Mouse (Mus musculus) hindbrain, embryonic 11.5 days (tissue): Measurements from ENCODE around the gene Zfp217. TPM values are rescaled to one million over a fixed set of nuclear protein-coding genes. Genes with fewer than 3 reads are reported as not detected.

ENCODE experiments used
- ATAC-seq: fragments of 200-750 bp; cut with Nextera tagmentation; 2 replicates; pipeline ENCODE4 v1.8.0; 2017; ENCODE audit warnings: mild to moderate bottlenecking, moderate TSS enrichment, moderate library complexity; ENCODE audit not compliant: low FRiP score
- DNase-seq: peaks from one replicate; pipeline ENCODE4 v3.0.0-alpha.2; 2015; ENCODE audit warnings: low spot score
- H3K27ac ChIP-seq: fragments of 300-500 bp; sonication (generic); 2 replicates; pipeline ENCODE4 v1.5.1; 2014; ENCODE audit warnings: mild to moderate bottlenecking, low read depth, low read length
- H3K27me3 ChIP-seq: fragments of 300-500 bp; sonication (generic); 2 replicates; pipeline ENCODE4 v1.6.1; 2014; ENCODE audit warnings: mild to moderate bottlenecking, low read length, moderate library complexity, mixed read lengths; ENCODE audit not compliant: control insufficient read depth, insufficient read depth
- H3K36me3 ChIP-seq: fragments of 300-500 bp; sonication (generic); 2 replicates; pipeline ENCODE4 v1.6.1; 2014; ENCODE audit warnings: mild to moderate bottlenecking, low read length, moderate library complexity, mixed read lengths; ENCODE audit not compliant: control insufficient read depth, insufficient read depth
- H3K4me1 ChIP-seq: fragments of 300-500 bp; sonication (generic); replicated peaks from 2 replicates; pipeline ENCODE4 v1.6.1; 2014; ENCODE audit warnings: low read length, mixed read lengths; ENCODE audit not compliant: control insufficient read depth, insufficient read depth
- H3K4me2 ChIP-seq: fragments of 300-500 bp; sonication (generic); replicated peaks from 2 replicates; pipeline ENCODE4 v1.6.1; 2014; ENCODE audit warnings: mild to moderate bottlenecking, low read depth, low read length
- H3K4me3 ChIP-seq: fragments of 300-500 bp; sonication (generic); 2 replicates; pipeline ENCODE4 v1.5.1; 2014; ENCODE audit warnings: low read depth, low read length
- H3K9ac ChIP-seq: fragments of 300-500 bp; sonication (generic); 2 replicates; pipeline ENCODE4 v1.6.1; 2014; ENCODE audit warnings: low read depth, low read length
- H3K9me3 ChIP-seq: fragments of 300-500 bp; sonication (generic); 2 replicates; pipeline ENCODE4 v1.6.1; 2016; ENCODE audit warnings: low read length; ENCODE audit not compliant: control insufficient read depth
- WGBS: fragments of 180-500 bp; shearing (Covaris S2); extraction: QIAGEN DNeasy Blood & Tissue Kit; methylation state at CpG from one replicate; pipeline ENCODE4 v1.1.7; 2014; 5-methylcytosine and 5-hydroxymethylcytosine counted together
- polyA plus RNA-seq: library from polyadenylated mRNA; unstranded; fragments of >200 nt; fragmentation: Nextera tagmentation; extraction: Ambion mirVana; gene quantifications from 2 replicates; pipeline ENCODE4 v1.2.1, GENCODE M21; 2014

Gene Zfp217
- polyA plus RNA-seq, 1 experiment from 2014 or later, result 4.8 TPM

DNA sequence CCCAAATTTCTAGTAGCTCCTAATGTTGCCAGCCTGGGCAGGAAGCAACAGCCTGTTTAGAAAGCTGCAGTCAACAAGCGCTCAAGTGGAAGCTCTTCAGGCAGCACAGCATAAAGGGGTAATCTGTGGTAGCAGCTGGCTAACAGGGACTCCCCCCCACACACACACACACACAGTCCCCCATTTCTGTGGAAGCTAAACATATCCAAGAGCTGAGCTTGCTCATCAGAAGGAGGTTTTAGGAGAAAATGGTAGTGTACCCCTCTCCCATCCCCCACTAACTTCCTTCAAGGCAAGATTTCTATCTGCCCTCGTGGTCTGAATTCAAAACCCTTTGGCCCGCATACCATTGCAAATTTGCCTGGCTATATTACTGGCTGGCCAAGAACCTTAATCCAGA, 20.4 kb downstream of the Zfp217 start:
- no peaks in the 10 kb centered on the region for H3K27me3 ChIP-seq
- no peak for ATAC-seq
- no peak overlapping the region for H3K27ac ChIP-seq
- no peak overlapping the region for H3K9ac ChIP-seq
- no peaks in the 10 kb centered on the region for H3K36me3 ChIP-seq
- H3K4me1 ChIP-seq, result peaks cover 2% of the 10 kb centered on the region
- no peak overlapping the region for H3K4me3 ChIP-seq
- no peak for DNase-seq
- no peaks in the 10 kb centered on the region for H3K9me3 ChIP-seq
- WGBS, result 69% methylated on average over 3 of the region's 3 CpGs
- H3K4me2 ChIP-seq, result no peak overlapping the region

DNA sequence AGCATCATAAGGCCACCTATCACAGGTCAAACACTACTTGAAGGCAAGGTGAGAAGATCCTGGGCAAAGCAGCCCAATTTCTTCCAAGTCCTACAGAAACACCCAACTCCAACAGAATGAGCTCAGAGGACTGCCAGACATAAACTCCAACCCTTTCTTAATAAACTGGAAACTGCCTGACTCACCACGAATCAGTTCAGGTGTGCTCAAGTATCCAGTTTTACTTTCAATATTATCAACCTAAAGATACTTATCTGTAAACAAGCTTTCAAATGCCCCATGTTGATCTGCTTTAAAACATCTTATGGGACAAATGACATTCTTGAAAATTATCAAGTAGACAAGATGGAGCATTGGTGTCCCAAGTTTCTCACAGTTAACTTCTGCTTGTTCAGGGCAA, 21.6 kb downstream of the Zfp217 start:
- Histone ChIP-seq H3K4me1 (peaks cover 2% of the 10 kb centered on the region), H3K9ac (no peak overlapping the region), H3K27me3 (no peaks in the 10 kb centered on the region), H3K4me2 (no peak overlapping the region), H3K9me3 (no peaks in the 10 kb centered on the region), H3K27ac (no peak overlapping the region), H3K36me3 (no peaks in the 10 kb centered on the region), H3K4me3 (no peak overlapping the region)
- DNase-seq, result no peak
- WGBS, result 97% methylated on average over 1 of the region's 1 CpGs
- no peak for ATAC-seq

DNA sequence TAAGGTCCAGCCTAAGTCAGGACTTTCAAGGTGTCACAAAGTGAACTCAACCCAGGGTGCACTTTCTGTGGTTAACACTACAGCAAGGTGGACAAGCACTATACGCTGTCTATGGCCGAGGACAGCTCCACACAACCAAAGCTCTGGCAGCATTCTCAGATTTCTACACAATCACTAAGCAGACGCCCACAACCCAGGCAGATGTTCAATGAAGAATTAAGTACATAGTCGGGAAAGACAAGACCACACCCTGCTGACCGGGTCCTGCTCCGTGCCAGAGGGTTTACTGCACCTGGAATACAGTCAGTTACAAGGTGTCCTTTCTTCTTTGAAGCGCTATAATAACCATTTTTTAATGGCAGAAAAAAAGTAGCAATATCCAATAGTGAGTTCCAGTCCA, 25.7 kb downstream of the Zfp217 start:
- no peak overlapping the region for H3K4me2 ChIP-seq
- no peaks in the 10 kb centered on the region for H3K9me3 ChIP-seq
- H3K4me1 ChIP-seq, result peaks cover 2% of the 10 kb centered on the region; the same call in 1 of the 2 replicates
- H3K27me3 ChIP-seq, result no peaks in the 10 kb centered on the region
- no peak overlapping the region for H3K4me3 ChIP-seq
- WGBS, result 89% methylated on average over 7 of the region's 7 CpGs
- H3K27ac ChIP-seq, result no peak overlapping the region
- H3K36me3 ChIP-seq, result peaks cover 9% of the 10 kb centered on the region; the same call in 1 of the 2 replicates
- H3K9ac ChIP-seq, result no peak overlapping the region
- ATAC-seq (no peak), DNase-seq (no peak)

- ATAC-seq (no peak), DNase-seq (no peak)
- no peaks in the 10 kb centered on the region for H3K9me3 ChIP-seq
- 88% methylated on average over 19 of the region's 19 CpGs for WGBS
- no peak overlapping the region for H3K4me2 ChIP-seq
- no peaks in the 10 kb centered on the region for H3K27me3 ChIP-seq
- no peak overlapping the region for H3K27ac ChIP-seq
- H3K4me3 ChIP-seq, result no peak overlapping the region
- no peak overlapping the region for H3K9ac ChIP-seq
- peaks cover 9% of the 10 kb centered on the region; the same call in 1 of the 2 replicates for H3K36me3 ChIP-seq
- H3K4me1 ChIP-seq, result 0 out of 2 replicates have a peak, but pooled peaks cover 2% of the 10 kb centered on the region
Observed at GRCm38 (mm10) chr2:170120139-170121027, 27.5 kb downstream of the Zfp217 start.

GRCm38 (mm10) chr2:170116704-170117281, 31.1 kb downstream of the Zfp217 start:
- Histone ChIP-seq H3K27ac (no peak overlapping the region), H3K4me2 (no peak overlapping the region), H3K9me3 (no peaks in the 10 kb centered on the region), H3K4me1 (no peaks in the 10 kb centered on the region), H3K27me3 (no peaks in the 10 kb centered on the region), H3K9ac (no peak overlapping the region), H3K36me3 (peaks cover 9% of the 10 kb centered on the region; the same call in 1 of the 2 replicates), H3K4me3 (no peak overlapping the region)
- WGBS, result 54% methylated on average over 4 of the region's 4 CpGs
- ATAC-seq, result no peak
- peak; percentile 81 for DNase-seq

DNA sequence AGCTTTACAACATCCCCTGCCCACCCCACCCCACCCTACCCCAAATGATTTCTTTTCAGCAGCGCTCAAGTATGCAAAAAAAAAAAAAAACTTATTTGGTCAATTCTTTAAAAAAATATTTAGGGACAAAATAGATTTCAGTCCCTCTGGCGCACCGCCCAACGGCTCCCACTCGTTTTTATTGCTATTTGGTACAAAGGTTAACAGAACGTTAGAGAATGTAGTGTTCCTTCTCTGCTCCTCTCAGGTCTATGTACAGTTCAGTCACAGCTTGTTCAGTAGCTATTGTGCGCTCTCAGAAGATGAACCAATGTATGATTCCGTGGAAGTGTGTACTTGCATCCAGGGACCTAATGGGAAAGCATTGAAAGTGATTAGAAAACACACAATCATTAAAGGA, 37.6 kb downstream of the Zfp217 start:
- Histone ChIP-seq H3K36me3 (no peaks in the 10 kb centered on the region), H3K27ac (no peak overlapping the region), H3K9ac (no peak overlapping the region), H3K4me3 (no peak overlapping the region), H3K27me3 (no peaks in the 10 kb centered on the region), H3K4me1 (no peaks in the 10 kb centered on the region), H3K9me3 (no peaks in the 10 kb centered on the region), H3K4me2 (no peak overlapping the region)
- 92% methylated on average over 8 of the region's 8 CpGs for WGBS
- ATAC-seq (no peak), DNase-seq (no peak)

DNA sequence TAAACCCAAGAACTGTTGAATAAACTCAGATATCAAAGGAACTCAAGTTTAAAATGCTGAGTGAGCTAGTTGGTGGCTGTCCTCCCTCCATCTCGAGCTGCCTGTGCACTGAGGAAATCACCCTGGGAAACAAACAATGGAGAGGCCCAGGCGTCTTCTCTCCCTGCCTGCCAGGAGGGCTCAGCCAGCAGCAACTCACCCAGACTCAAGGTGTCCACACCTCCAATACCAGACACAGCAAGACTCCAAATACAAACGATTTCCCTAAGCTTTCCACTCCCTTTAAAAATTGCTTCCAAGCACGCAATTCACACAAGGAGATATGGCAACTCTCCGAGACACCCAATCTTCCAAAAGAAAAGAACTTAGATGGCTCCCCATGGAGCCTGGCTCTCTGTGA, 38.4 kb downstream of the Zfp217 start:
- H3K4me3 ChIP-seq, result no peak overlapping the region
- no peaks in the 10 kb centered on the region for H3K4me1 ChIP-seq
- no peak overlapping the region for H3K27ac ChIP-seq
- WGBS, result 42% methylated on average over 5 of the region's 5 CpGs
- no peak overlapping the region for H3K9ac ChIP-seq
- H3K27me3 ChIP-seq, result no peaks in the 10 kb centered on the region
- H3K36me3 ChIP-seq, result no peaks in the 10 kb centered on the region
- DNase-seq, result no peak
- H3K4me2 ChIP-seq, result no peak overlapping the region
- no peaks in the 10 kb centered on the region for H3K9me3 ChIP-seq
- no peak for ATAC-seq

DNA sequence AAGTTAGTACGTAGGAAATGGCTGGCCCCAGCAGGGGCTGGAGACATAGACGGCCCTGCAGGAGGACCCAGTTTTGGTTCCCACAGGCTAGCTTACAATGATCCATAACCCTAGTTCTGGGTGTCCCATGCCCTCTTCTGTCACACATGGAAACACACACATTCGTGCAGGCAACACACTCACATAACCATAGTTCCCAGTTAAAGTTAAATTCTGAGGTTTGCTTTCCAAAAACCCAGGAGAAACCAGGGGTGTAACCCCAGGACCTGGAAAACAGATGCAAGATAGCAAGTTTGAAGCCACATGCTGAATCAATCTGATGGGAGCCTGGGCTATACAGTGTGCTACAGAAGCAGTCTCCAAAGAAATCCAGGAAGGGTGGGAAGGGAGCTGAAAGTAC, 40.1 kb downstream of the Zfp217 start:
- Histone ChIP-seq H3K9me3 (no peaks in the 10 kb centered on the region), H3K9ac (no peak overlapping the region), H3K27me3 (no peaks in the 10 kb centered on the region), H3K27ac (no peak overlapping the region), H3K4me3 (no peak overlapping the region), H3K4me1 (no peaks in the 10 kb centered on the region), H3K4me2 (no peak overlapping the region), H3K36me3 (no peaks in the 10 kb centered on the region)
- 90% methylated on average over 3 of the region's 3 CpGs for WGBS
- ATAC-seq (no peak), DNase-seq (no peak)

DNA sequence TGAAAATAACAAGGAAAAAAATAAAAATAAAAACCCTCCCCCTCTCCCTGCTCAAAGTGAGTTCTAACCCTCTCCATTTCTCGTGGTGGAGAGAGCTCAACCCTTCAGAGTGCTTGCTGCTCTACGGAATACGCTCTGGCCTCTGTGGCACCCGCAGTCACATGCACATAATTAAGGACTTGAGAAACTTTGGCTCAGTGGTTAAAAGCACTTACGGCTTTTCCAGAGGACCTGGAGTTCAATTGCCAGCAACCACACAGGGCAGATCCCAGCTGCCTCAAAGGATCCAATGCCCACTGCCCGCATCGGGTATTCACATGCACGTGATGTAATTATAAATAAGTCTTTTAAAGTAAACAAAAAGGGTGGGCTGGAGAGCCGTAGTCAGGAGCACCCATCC, 41.9 kb downstream of the Zfp217 start:
- Histone ChIP-seq H3K36me3 (no peaks in the 10 kb centered on the region), H3K9ac (no peak overlapping the region), H3K4me1 (no peaks in the 10 kb centered on the region), H3K4me3 (no peak overlapping the region), H3K27me3 (no peaks in the 10 kb centered on the region), H3K27ac (no peak overlapping the region), H3K9me3 (no peaks in the 10 kb centered on the region), H3K4me2 (no peak overlapping the region)
- 89% methylated on average over 9 of the region's 9 CpGs for WGBS
- ATAC-seq (no peak), DNase-seq (no peak)
